Mouse (Mus musculus) A20 (cell line): ENCODE measurements at regions not wholly inside any gene's neighbourhood (a gene's known extent, or its start where the extent isn't known, plus 50 kb on each side); places are given as distances from the start of the nearest gene placed in this dataset.

Experiments
- DNase-seq: peaks from one replicate; pipeline ENCODE4 v3.0.0-alpha.2; 2011; ENCODE audit warnings: low read depth, low spot score

DNA sequence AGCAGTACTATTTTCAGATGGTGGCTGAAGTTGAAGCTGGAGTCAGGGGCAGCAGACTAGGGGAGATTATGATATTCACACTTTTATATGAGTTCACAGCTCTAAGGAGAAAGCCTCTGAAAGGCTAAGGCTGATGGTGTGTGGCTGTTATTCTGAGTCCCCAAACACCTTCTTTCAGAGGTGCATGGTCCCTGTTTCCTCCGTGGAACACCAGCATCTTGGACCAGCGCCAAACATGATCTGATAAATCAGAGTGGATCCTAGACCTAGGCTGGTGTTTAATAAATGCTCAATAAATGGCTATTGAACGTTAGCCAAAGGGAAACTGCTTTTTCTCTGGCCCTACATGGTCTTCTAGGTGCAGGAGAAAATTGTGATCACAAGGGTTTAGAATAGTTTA lies 269.2 kb downstream of the Agtpbp1 start:
- no peak for DNase-seq

DNA sequence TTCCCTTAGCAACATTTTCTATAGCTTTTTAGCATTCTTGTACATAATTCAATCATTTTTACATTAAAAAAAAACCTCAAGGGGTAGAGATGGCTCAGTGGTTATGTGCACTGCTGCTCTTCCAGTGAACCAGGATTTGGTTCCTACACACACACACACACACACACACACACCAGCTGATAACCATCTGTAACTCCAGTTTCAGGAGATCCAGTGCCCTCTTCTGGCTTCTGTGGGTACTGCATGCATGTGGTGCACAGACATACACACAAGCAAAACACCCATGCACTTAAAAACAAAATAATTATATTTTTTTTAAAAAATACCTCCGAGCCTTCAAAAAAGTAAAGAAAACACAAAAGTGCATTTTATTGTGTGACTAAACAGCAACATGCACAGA lies 270.6 kb downstream of the Agtpbp1 start:
- DNase-seq = peak; percentile 4

DNA sequence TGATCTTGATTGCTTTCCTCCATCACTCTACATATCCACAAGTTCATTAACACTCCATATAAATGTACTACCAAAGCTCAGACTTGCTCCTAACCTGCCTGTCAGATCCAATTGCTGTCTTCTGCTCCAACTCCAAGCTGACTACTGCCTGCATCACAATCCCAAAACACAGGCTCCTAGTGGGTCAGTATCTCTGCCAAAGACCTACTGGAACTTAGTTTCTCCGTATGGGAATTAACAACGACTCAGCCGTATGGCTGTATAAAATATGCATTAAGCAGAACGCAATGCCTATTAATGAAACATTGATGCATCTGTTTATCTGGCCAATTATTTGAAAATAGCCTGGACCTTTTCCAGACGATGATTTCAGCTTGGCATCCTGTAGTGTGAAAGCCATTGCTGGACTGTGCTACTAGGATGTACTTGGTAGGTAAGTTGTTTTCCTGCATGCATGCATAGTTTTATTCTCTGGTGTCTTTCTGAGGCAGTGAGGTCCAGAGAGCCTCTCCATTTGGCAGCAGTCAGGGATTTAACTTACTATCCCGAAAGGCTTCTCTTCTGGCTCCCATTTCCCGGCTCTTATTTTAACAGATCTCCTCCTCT lies 271.2 kb downstream of the Agtpbp1 start:
- DNase-seq = no peak

DNA sequence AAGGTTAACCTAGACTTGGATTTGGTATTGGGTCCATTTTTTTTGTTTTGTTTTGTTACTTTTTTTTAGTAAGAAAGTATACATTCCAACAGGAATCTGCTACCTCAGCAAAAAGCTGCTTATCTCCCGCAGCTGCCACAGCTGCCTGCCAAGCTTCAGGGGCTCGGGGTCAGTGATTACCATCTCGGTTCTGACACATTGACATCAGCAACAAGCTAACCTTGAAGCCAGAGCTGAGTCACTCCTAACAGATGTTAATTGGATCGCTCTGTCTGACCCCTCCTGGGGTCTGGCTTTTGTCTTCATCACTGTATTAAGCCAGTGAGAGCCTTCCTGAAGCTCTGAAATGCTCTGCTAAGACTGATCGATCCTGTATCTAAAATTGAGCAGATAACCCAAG lies 292.1 kb downstream of the Agtpbp1 start:
- no peak for DNase-seq

DNA sequence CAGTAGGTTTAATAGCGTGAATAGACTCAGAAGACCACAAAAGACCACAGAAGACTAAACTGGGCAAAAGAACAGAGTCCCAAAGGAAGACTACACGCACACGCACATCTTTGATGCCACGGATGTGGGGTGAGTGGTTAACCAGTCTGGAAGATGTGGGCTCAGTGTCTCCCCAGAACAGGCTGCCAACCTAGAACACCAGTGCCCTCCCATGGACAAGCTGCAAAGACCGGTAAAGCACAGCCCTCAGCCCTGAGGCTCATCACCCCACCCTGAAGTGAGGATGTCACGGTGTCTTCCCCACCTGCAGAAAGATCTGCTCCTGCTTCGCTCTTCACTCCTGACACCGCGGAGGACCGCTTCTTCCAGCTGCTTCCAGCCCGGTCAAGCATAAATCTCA lies 295.9 kb downstream of the Agtpbp1 start:
- no peak for DNase-seq

DNA sequence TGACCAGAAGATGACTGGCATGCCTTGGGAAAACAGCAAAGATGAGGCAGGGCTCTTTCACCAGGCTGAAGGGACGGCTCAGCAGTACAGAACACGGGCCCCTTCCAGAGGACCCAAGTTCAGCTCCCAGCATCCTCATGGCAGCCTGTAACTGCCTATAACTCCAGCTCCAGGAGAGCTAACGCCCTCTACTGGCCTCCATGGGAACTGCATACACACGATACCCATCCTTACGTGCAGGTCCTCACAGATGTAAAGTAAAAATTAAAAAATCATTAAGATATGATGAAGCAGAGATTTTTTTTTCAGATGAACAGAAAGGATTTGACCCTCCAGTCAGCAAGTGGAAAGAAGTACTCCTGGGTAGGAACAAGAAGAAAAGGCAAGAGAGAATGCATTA lies 303.8 kb downstream of the Agtpbp1 start:
- no peak for DNase-seq

DNA sequence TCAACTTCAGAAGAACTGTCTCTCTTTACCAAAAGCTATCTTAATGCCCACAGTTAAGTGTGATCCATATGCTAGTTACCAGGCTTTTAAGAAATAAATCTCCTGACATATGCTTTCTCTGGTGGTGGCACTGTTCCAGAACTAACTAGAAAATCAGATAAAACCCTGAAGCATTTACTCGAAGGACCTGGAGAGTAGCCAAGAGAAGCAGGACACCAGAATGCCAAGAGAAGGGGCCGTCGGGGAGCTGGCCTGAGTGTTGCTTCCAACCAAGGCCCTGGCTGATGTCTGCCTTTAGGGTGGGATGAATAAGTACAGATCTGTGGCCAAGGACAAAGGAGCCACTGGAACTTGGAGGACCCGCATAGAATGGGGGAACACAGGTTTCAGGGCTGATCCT lies 305.9 kb downstream of the Agtpbp1 start:
- DNase-seq = no peak

DNA sequence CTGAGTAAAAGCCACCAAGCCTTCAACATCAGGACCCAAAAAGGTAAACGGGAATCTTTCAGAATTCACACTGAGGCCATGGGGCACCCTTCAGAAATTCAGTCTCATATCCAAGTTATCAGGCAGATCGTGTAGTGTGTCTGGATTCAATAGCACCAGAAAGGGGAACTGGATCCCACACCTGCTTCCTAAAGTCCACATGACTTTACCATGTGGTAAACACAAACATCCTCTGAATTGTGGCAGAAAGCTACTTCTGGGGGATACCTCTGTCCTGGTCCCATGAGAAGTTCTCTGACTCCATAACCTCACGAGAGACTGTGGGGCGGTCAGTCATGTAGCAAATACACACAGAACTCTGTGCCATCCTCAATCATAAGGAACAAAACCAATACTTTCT lies 313.4 kb downstream of the Agtpbp1 start:
- DNase-seq = no peak

DNA sequence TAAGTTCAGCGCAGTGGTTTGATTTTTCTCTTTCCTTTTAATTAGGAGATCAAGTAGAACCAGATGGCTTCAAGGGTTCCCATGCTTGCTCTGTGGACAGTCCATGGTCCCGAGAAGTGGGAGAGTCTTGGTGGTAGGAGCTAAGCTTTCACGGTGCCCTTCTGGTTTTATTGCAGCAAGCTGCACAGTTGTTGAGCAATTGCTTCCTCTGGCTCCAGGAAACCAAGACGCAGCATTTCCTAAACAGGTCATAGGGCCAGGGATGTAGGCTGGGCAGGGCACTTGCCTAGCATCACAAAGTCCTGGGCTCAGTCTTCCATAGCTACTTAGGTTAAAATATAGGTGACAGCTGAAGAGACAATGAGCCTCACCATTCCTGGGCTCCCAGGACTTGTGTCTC lies 318.2 kb downstream of the Agtpbp1 start:
- DNase-seq = no peak

DNA sequence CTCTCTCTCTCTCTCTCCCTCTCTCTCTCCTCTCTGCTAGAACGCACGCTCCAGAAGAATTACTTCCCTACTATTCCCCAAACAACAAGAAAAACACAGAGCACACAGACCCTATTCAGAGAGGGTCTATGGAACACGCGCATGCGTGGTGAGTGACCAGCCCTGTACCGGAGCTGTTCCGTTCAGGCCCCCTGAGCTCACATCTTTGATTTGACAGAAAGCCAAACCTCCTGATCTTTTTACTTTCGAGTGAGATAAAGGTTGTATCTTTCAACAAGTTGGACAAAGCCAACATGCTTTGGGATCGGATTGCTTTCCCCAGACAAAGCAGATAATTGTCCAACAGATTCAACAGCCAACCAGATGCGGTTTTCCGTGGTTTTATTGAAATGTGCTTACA lies 320.9 kb downstream of the Agtpbp1 start:
- DNase-seq = no peak

DNA sequence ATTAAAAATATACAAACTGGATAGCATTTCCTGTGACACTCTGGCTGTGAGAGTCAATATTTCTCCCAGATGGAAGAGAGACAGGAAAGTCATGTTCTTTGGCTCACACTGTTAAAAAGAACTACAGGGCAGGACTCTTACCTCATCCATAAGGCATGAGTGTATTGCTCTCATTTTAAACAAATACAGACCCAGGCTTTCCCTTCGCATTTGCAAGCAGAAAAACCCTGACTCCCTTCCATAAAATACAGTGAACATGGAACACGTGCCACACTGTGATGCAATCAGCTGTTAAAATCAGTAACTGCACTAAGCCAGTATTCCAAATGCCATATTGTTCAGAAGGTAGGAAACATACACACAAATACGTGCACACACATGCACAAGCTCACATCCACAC lies 323.1 kb downstream of the Agtpbp1 start:
- no peak for DNase-seq

DNA sequence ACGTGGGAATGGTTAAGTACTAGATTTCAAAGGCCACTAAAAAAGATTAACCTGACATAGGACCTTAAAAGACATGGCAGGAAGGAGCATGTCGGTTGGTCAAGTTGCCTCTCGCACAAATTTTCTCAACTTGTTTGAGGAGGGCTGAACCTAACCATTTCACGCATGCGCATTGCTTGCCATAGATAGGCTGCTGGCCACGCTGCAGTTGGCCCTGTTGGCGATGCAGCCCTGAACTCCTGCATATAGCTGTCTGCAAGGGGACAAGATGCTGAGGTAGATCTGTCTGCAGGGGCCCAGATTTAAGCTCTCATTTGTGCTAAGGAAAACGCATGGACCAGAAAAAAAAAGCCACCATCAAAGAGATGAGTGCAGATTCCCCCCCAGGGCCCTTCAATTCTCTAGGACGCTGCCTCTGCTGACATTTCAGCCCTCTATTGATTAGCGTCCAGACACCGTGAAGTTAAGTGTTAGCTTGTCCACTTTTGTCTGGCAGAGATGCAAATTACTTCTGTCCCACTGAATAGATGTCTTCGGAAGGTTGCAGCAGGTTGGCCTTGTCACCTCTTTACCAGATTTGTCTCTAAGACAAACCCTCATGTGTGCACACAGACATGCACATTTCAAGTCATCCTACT lies 329.1 kb downstream of the Agtpbp1 start:
- no peak for DNase-seq

DNA sequence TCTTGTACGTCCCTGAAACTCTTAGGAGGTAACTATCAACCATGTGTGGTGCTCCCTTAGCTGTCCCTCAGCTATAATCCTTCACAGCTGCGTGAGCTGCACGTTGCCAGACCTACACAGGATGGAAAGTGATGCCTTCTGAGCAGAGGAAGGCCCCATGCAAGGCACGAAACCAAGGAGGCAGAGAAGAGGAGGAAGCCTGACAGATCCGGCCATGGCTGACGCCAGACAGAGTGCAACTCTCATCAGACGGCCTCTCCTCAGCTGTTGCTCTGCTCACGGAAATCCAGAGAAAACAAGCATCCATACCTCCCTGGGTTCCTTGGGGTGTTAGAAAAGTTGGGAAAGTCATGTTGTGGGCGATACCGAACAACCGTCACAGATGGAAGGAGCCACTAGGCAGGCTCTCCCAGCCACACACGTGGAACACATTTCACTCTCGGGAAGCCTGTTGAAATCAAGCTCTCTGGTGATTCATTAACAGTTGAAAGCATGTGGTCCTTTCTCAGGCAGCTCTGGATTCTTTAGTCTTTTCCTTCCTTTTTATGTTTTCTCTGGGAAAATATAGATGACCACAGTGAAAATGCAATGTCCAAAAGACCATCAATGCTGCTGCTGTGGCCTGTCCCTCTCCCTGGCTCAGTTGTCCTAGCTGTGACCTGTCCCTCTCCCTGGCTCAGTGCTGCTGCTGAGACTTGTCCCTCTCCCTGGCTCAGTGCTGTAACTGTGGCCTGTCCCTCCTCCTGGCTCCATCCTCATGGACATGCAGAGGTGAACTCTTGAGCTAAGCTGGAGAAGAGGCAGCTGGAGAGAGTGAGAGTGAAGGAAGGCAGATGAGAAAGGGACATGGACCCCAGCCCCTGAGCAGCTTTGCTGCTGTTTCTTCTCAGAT lies 331.1 kb downstream of the Agtpbp1 start:
- no peak for DNase-seq

DNA sequence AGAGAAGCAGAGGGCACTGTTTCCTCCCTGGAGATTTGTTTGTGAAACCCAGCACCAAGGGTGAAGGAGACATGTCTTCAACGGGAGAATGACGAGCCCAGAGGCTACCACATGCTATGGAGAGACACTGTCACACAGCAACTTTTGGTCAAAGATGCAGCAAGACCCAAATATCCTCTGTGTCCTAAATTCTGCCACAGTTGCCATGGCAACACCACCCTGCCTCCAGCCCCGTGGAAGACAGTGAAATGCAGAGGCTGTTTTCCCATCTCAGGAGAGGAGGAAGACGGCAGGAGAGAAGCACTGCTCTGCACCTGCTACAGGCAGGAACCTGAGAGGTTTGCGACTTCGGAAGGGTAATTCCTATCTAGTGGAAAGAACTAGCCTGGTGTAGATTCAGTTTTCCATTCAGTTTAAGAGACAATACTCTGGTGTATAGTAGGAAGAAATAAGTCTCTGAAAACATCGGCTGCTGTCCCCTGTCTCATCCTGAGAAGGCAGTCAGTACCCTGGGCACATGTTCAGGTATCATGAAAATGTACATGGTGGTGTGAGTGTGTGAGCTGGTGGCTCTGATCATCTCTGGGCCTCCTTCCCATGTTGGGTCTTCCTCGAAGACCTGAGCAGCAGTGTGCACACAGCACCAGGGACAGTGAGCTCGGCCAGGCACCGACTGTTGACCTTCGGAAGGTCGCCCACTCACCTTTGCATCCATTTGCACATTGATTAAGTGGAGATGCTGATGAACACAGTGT lies 333.6 kb downstream of the Agtpbp1 start:
- no peak for DNase-seq

DNA sequence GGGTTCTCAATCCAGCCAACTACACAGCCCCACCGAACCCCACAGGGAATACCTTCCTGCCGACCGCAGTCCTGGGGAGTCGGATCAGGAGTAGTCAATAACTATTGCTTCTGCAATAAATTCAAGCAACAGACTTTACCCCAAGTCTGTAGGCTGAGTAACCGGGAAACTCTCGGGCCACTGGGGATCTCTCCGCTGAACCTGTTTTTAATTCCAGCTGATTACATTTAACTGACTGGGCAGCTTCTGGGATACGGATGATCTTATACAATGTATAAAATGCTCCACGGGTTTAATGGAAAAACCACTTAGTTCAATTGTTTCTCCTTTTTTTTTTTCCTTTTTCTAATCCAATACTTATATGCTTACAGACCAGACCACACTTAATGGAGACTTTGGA lies 336.6 kb downstream of the Agtpbp1 start:
- DNase-seq = no peak

DNA sequence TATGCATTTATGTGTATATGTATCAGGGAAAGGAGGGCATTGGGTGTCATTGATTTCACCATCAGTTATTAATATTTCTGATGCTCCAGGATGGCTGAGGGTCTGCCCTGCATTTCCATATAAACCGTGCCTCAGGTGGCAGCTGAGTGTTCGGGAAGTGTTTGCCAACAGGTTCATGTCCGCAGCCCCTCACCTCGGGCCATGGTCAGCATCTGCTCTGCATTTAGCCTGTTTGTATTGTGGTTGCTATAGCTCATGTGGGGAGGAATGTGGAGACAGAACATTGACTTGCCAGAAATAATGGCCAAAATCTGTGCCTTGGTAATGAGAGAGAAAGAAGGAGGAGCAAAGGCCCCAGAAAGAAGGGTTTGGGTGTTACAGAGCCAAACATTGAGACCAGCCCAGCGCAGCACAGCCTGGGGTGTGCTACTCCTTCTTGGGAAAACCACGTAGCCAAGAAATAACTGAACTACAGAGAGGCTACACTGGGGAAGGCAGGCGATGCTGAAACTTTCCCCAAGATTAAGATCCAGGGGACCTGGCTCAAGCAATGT lies 338.0 kb downstream of the Agtpbp1 start:
- no peak for DNase-seq

DNA sequence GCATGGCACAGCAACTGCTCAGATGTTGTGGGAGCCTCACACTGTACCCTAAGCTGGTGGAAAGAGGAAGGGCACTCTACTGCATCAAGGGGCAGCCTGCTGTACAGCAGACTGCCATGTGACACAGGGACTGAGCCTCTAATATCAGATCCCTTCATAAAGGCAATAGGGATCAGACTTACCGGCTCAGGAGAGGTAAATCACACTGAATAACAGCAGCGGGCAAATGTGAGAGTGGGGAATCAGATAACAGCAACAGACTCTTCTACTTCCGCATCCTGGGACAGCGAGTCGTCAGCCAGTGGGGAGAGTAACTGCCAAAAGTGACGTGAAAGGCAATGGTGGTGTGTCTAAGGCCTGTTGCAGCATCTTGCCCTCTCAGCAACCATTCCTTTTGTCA lies 339.0 kb downstream of the Agtpbp1 start:
- DNase-seq = no peak

DNA sequence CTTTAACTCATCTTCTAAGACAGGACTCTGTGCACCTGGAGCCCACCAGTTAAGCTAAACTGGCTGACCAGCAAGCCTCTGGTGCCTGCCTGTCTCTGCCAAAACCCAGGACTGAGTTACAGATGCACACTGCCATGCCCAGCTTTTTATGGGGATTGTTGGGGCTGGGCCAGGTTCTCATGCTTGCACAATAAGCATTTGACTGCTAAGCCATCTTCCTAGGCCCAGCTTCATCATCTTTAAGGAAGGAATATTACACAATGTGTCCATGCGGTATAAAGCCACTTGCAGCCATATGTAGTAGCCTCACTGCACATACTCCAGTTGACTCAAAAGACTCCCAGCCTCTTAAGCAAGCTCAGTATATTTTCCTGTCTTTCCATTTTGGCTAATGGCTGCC lies 340.4 kb downstream of the Agtpbp1 start:
- no peak for DNase-seq

DNA sequence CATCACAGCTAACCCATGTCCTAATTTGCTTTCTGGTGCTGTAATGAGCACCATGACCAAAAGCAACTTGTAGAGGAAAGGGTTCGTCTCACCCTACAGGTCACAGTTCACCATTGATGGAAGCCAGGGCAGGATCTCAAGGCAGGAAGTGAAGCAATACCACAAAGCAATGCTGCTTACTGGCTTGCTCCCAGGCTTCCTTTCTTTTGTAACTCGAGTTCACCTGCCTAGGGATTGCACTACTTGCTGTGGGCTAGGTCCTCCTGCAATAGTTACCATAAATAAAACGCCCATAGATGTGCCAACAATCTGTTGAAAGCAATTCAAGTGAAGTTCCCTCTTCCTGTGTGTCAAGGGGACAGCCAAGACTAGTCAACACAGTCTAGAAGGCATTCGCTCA lies 342.4 kb downstream of the Agtpbp1 start:
- DNase-seq = no peak

DNA sequence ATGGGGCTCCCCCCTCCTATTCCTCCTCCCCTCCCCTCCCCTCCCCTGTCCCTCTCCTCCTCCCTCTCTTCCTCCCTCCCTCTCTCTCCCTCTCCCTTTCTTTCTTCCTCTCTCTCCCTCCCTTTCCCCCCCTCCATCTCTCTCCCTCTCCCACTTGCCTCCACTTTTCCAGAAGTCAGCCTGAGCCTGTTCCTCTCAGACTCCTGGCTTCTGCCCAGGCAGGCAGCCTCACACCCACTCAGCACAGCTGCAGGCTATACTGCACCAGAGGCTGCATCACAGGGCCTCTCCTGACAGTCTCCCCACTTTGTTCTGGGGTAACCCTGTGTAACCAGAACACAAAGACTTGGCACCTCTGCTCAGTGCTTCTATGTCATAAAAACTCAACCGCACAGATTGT lies 346.3 kb downstream of the Agtpbp1 start:
- DNase-seq = no peak

DNA sequence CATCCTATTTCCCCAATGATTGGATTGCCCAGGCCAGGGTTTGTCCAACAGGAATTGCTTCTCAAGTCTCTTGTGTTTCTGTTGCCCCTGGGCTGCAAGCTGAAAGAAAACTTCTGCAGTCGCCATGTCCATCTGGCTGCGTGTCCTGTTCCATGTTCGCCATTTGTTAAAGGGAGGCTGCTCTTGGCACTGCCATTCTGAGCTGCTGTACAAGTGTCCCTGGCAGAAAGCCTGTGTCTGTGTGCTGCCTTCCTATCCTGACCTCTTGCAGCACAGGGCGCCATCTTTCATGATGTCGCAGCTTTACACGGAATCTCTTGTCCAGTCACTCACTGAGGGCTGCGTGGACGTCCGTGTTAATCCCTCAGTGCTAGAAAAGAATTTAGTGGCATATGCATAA lies 349.2 kb downstream of the Agtpbp1 start:
- no peak for DNase-seq

DNA sequence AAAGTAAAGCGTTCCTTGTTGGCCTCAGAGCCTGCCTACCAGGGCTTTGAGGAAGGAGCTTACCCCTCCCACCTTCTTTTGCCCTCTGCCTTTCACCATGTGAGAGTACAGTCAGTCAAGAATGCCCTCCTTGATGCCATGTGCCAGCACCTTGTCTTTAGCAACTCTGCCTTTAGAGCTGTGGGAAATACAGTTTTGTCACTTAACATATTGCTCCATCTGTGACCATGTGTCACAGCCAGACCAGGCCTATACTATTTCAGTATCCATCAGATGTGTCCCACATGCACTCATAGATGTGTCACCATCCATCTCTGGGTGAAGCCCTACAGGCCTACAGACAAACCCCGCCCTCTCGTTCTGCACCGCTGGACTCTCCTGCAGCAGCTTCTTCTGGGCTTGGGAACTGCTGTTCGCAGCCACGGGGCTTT lies 355.9 kb downstream of the Agtpbp1 start:
- no peak for DNase-seq
